Mouse (Mus musculus) granulocyte monocyte progenitor cell, adult 5-6 weeks (primary cell): ENCODE measurements around the gene Nasp. TPM values are rescaled to one million over a fixed set of nuclear protein-coding genes. Genes with fewer than 3 reads are reported as not detected.
"Not testable (repeated sequence)": the region's sequence is repeated elsewhere in the genome, so short reads cannot be mapped to it uniquely, and the experiment has no call there.

Source experiments
- ATAC-seq: replicated peaks from 2 replicates; pipeline ENCODE4 v1.8.0; 2016; ENCODE audit warnings: mild to moderate bottlenecking, moderate TSS enrichment, inconsistent platforms; ENCODE audit not compliant: poor library complexity, severe bottlenecking
- total RNA-seq, 2 experiments: library from RNA; stranded (forward) in 1 of 2; stranded (reverse) in 1 of 2; fragments of 200-712, 200-1000 nt in 1 of 2; fragments of >200 nt in 1 of 2; fragmentation: Nextera tagmentation in 1 of 2; gene quantifications; 2 replicates each; pipeline ENCODE4 v1.2.3; 2014 to 2017

The Nasp gene
- total RNA-seq (2014; fragmentation: Nextera tagmentation) (190 and 192 TPM in 2 replicates), total RNA-seq (2017) (397 and 446 TPM in 2 replicates)

DNA sequence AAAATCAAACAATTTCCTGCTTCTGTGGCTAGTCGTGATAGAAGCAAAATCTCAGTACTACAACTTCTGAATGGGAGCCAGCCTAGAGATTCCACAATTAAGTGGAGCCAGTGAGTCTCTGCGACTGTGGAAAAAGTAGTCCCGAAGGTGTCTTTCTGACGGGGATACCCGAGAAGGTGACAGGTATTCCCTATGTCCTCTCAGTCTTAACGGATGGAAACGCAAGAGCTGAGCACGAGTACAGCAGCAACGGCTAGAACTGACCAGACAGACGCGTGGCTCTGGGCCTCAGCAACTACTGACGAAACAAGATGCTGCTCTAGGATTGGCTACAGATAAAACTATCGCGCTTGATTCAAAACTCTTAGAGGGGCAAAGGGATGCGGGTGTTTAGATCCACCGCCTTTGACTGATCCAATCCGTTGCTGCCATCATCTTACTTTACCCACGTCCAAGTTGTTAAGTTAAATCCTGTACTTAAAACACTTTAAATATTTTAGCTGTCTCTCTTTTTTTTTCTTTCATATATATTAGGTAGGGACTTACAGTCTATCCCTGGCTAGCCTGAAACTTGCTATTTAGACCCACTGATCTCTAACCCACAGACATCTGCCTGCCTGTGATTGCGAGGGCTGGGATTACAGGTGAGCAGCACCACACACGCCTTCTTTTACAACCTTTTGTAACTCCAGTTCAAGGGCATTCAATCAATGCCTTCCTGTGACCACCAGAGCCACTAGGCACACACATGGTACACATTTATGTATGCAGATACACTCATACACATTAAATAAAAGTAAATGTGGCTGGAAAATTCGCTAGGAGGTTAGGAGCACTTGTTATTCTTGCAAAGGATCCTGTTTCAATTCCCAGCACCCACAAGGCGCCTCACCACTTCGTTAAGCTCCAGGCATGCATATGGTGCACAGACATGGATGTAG, at the start of gene Nasp:
Gene Nasp (minus strand): TSS at position 220 of the 941 bp plus-strand sequence.
- peak; percentile 83 for ATAC-seq

DNA sequence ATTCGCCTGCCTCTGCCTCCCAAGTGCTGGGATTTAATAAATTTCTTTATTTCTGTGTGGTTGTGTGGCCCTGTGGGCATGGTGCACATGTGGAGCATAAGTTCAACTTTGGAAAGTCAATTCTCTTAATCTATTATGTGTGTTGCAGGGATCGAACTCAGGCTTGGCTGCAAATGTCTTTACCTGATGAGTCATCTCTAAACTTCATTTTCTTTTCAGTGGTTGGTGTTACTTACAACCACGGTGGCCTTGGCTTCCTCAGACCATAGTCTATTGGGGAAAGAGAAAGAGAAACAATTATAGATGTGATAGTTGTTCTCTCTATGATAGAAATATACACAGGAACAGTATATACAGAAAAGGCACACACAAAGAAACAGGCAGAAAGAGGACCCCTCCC, 48.3 kb upstream of the Nasp start:
- ATAC-seq = no peak

GRCm38 (mm10) chr4:116674761-116675160, 47.0 kb upstream of the Nasp start:
- not testable (repeated sequence) for ATAC-seq

GRCm38 (mm10) chr4:116672785-116673184, 45.0 kb upstream of the Nasp start:
- peak; percentile 88 for ATAC-seq

DNA sequence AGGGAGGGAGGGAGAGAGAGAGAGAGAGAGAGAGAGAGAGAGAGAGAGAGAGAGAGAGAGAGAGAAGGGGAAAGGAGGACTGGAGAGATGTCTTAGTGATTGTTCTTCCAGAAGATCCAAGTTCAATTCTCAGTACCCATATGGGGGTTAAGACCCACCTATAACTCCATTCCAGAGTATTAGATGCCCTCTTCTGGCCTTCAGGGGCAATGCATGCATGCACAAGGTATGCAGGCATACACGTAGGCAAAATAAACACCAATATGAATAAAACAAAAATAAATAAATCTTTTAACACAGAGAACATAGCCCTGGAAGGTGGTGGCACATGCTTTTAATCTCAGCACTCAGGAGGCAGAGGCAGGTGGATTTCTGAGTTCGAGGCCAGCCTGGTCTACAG, 41.5 kb upstream of the Nasp start:
- no peak for ATAC-seq

GRCm38 (mm10) chr4:116668145-116668544, 40.4 kb upstream of the Nasp start:
- peak; percentile 90 for ATAC-seq

- ATAC-seq = no peak
These were observed 38.9 kb upstream of the Nasp start for GRCm38 (mm10) chr4:116666625-116667024.

GRCm38 (mm10) chr4:116661998-116662397, 34.3 kb upstream of the Nasp start:
- ATAC-seq = no peak

DNA sequence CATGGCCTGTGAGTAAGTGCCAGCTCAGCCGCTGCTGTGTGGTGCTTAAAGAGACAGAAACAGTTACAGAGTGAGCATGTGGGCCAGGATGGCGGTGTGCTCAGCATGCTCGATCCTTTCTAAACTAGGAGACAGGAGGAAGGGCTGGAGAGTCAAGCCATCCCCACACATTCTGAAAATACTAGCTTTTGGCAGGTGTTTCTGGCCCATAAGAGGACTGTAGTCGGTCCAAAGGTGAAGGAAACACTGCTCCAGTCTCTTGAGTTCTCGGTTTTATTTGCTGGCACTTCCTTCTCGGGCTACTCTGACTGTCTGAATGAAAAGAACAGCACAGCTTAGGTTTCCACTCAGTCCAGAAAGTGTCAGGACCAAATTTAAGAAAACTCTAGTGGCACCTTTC, 33.1 kb upstream of the Nasp start:
- ATAC-seq = no peak

DNA sequence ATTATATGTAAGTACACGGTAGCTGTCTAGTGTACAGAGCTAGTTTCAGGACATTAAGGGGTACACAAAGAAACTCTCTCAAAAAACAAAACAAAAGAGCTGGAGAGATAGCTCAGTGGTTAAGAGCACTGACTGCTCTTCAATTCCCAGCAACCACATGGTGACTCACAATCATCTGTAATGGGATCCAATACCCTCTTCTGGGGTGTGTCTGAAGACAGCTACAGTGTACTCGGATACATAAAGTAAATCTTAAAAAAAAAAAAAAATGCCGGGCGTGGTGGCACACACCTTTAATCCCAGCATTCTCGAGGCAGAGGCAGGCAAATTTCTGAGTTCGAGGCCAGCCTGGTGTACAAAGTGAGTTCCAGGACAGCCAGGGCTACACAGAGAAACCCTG, 32.2 kb upstream of the Nasp start:
- not testable (repeated sequence) for ATAC-seq

DNA sequence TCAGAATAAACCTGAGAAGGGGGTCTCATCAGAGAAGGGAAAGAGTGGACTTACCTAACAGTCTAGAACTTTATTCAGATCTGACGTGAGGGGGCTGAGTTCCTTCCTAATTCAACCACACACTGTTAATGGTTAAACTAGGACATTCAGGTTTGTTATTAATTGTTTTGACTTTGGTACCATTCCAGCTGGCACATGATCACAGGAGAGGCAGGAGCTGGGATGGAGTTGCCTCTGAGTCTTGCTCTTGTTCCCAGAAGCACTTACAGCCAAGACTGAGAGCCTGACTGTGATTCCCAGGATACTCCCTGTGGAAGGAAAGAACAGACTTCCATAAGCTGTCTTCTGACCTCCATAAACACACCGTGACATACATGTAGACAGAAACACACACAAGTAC, 31.7 kb upstream of the Nasp start:
- ATAC-seq = no peak

DNA sequence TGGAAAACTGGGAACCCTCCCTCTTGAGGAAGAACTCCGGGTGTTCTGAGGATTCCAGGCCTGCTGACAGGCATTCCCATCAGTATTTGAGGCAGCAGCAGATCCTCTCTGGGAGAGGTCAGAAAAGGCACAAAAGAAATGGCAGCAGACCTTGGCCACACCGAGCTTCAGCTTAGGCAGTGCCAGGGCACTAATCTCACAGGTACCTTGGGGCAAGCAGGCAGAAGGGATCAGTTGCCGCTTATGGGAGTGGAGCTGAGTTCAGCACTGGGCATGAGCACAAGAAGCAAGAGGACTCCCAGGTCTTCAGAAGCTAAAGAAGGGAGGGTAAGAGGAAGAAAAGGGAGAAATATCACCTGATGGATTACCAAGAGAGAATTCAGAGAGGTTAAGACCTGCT, 30.2 kb upstream of the Nasp start:
- ATAC-seq = no peak

GRCm38 (mm10) chr4:116655658-116656057, 27.9 kb upstream of the Nasp start:
- no peak for ATAC-seq

GRCm38 (mm10) chr4:116655100-116655499, 27.4 kb upstream of the Nasp start:
- peak; percentile 44 for ATAC-seq

- no peak for ATAC-seq
These were observed 25.5 kb upstream of the Nasp start for GRCm38 (mm10) chr4:116653228-116653627.

GRCm38 (mm10) chr4:116651797-116652135, 24.0 kb upstream of the Nasp start:
- no peak; the same call in 1 of the 2 replicates for ATAC-seq

GRCm38 (mm10) chr4:116650924-116651796, 23.4 kb upstream of the Nasp start, which contains the start of gene Akr1a1:
TSS of gene Akr1a1 (minus strand) at chr4:116651680.
- ATAC-seq = peak; percentile 89

- ATAC-seq = no peak
These were observed 22.6 kb upstream of the Nasp start for GRCm38 (mm10) chr4:116650365-116650764.

DNA sequence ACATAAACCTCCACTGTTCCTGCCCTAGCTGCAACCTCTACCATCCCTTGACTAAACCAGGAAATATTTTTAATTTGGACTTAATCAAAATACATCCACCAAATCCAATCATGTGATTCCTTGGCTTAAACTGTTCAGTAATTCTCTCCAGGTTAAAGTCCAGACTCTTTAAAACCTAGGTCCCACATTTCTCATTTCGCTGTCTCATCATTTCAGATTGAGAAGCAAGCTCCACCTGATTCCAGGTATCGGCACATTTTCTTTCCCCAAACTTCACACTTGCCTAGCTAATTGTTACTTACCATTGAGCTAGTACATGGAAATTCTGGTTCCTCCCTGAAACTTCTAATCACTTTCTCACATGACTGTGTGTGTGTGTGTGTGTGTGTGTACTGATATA, 21.7 kb upstream of the Nasp start:
- ATAC-seq = no peak

GRCm38 (mm10) chr4:116645624-116646023, 17.9 kb upstream of the Nasp start:
- no peak for ATAC-seq

- ATAC-seq = peak; percentile 35; the same call in 1 of the 2 replicates
These were observed 16.6 kb upstream of the Nasp start for GRCm38 (mm10) chr4:116644326-116644725.
